Mouse (Mus musculus): Measurements from ENCODE around the gene Uprt. TPM values are rescaled to one million over a fixed set of nuclear protein-coding genes. Genes with fewer than 3 reads are reported as not detected.

The Uprt gene
- polyA plus RNA-seq (2014; fragmentation: Nextera tagmentation; extraction: Ambion mirVana) = 1.8 TPM in 2 replicates

GRCm38 (mm10) chrX:104482572-104483443 lies at the start of gene Uprt:
Gene Uprt, plus strand, starts transcription at chrX:104482818.
- Histone ChIP-seq H3K4me2 (ENCODE audit: low read depth) (peak within 1 kb of the TSS; percentile 51), H3K27me3 (ENCODE audit: control insufficient read depth, insufficient read depth, low read length) (0 out of 2 replicates have a peak, but pooled peaks cover 2% of the 10 kb centered on the region), H3K4me3 (ENCODE audit: low read depth, low read length) (peak within 1 kb of the TSS; percentile 49), H3K36me3 (ENCODE audit: control insufficient read depth, insufficient read depth, low read length) (no peaks in the 10 kb centered on the region), H3K4me1 (ENCODE audit: control insufficient read depth, insufficient read depth, low read length) (no peaks in the 10 kb centered on the region), H3K9ac (ENCODE audit: low read length) (peak within 1 kb of the TSS; percentile 50), H3K9me3 (ENCODE audit: control insufficient read depth, low read length) (no peaks in the 10 kb centered on the region), H3K27ac (ENCODE audit: low read depth, low read length) (no peak within 1 kb of the TSS)
- 24% methylated on average over 34 of the region's 34 CpGs for WGBS
- peak; percentile 67 for DNase-seq (ENCODE audit: low spot score)
- peak; percentile 94 for ATAC-seq (ENCODE audit: insufficient read depth, low FRiP score, low TSS enrichment)

DNA sequence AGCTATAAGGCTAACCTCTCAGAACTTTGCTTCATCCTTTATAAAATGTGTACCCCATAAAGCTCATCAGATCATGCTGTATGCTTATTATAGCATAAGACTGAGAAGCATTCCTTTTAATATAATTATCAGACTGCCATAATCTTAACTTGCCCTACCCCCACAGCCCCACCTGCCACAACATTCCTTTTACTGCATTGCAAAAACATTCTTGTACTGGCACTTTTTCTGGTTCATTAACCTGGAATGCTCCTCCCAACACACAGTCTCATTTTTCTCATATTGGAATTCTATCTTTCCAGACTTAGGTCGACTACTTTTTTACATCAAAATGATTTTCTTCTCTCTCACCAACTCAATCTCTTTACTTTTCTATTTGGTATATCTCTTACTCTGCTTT lies 49.2 kb upstream of the Uprt start:
- Histone ChIP-seq H3K27me3 (ENCODE audit: control insufficient read depth, insufficient read depth, low read length) (no peaks in the 10 kb centered on the region), H3K4me2 (ENCODE audit: low read depth) (no peak overlapping the region)
- WGBS = 39% methylated on average over 1 of the region's 1 CpGs

GRCm38 (mm10) chrX:104452433-104452832 lies 30.2 kb upstream of the Uprt start:
- no peak overlapping the region for H3K4me3 ChIP-seq (ENCODE audit: low read depth, low read length)
- DNase-seq (ENCODE audit: low spot score) = no peak
- H3K27ac ChIP-seq (ENCODE audit: low read depth, low read length) = no peak overlapping the region
- H3K9me3 ChIP-seq (ENCODE audit: control insufficient read depth, low read length) = no peaks in the 10 kb centered on the region
- H3K36me3 ChIP-seq (ENCODE audit: control insufficient read depth, insufficient read depth, low read length) = no peaks in the 10 kb centered on the region
- no peaks in the 10 kb centered on the region for H3K4me1 ChIP-seq (ENCODE audit: control insufficient read depth, insufficient read depth, low read length)
- no peaks in the 10 kb centered on the region for H3K27me3 ChIP-seq (ENCODE audit: control insufficient read depth, insufficient read depth, low read length)
- no peak overlapping the region for H3K4me2 ChIP-seq (ENCODE audit: low read depth)
- ATAC-seq (ENCODE audit: insufficient read depth, low FRiP score, low TSS enrichment) = no peak
- 85% methylated on average over 1 of the region's 1 CpGs for WGBS
- H3K9ac ChIP-seq (ENCODE audit: low read length) = no peak overlapping the region

More for the DNA sequence above, 49.2 kb upstream of the Uprt start:
- no peak overlapping the region for H3K27ac ChIP-seq (ENCODE audit: low read depth, low read length)
- DNase-seq (ENCODE audit: low spot score) (no peak), ATAC-seq (ENCODE audit: insufficient read depth, low FRiP score, low TSS enrichment) (no peak)
- no peaks in the 10 kb centered on the region for H3K4me1 ChIP-seq (ENCODE audit: control insufficient read depth, insufficient read depth, low read length)
- no peak overlapping the region for H3K9ac ChIP-seq (ENCODE audit: low read length)
- H3K9me3 ChIP-seq (ENCODE audit: control insufficient read depth, low read length) = no peaks in the 10 kb centered on the region
- no peak overlapping the region for H3K4me3 ChIP-seq (ENCODE audit: low read depth, low read length)
- no peaks in the 10 kb centered on the region for H3K36me3 ChIP-seq (ENCODE audit: control insufficient read depth, insufficient read depth, low read length)

GRCm38 (mm10) chrX:104461755-104462154 lies 20.9 kb upstream of the Uprt start:
- no peak for DNase-seq (ENCODE audit: low spot score)
- no peak for ATAC-seq (ENCODE audit: insufficient read depth, low FRiP score, low TSS enrichment)
- H3K9ac ChIP-seq (ENCODE audit: low read length) = no peak overlapping the region
- no peak overlapping the region for H3K4me2 ChIP-seq (ENCODE audit: low read depth)
- WGBS = 39% methylated on average over 2 of the region's 2 CpGs
- no peaks in the 10 kb centered on the region for H3K27me3 ChIP-seq (ENCODE audit: control insufficient read depth, insufficient read depth, low read length)
- no peak overlapping the region for H3K4me3 ChIP-seq (ENCODE audit: low read depth, low read length)
- H3K9me3 ChIP-seq (ENCODE audit: control insufficient read depth, low read length) = no peaks in the 10 kb centered on the region
- no peak overlapping the region for H3K27ac ChIP-seq (ENCODE audit: low read depth, low read length)
- H3K4me1 ChIP-seq (ENCODE audit: control insufficient read depth, insufficient read depth, low read length) = no peaks in the 10 kb centered on the region
- no peaks in the 10 kb centered on the region for H3K36me3 ChIP-seq (ENCODE audit: control insufficient read depth, insufficient read depth, low read length)

DNA sequence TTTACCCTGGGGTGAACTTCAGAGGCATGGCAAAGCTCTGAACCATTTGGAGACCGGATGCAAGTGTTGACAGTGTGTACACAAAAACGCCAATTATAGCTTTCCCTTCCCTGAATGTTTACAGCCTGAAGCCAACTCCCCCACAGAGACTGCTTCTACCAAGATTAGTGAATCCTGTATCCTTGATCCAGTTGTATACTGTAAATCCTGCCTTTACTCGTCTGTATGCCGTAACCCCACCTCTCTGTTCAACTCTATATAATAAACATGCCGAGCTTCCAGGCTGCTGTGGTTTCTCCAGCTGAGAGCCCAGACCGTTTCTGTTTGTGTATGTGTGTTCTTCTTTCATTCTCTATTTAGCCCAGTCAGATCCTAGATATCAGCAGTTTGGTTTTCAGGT lies 18.2 kb upstream of the Uprt start:
- no peak overlapping the region for H3K27ac ChIP-seq (ENCODE audit: low read depth, low read length)
- no peak overlapping the region for H3K4me3 ChIP-seq (ENCODE audit: low read depth, low read length)
- no peaks in the 10 kb centered on the region for H3K4me1 ChIP-seq (ENCODE audit: control insufficient read depth, insufficient read depth, low read length)
- no peak for DNase-seq (ENCODE audit: low spot score)
- no peaks in the 10 kb centered on the region for H3K36me3 ChIP-seq (ENCODE audit: control insufficient read depth, insufficient read depth, low read length)
- 78% methylated on average over 6 of the region's 6 CpGs for WGBS
- H3K9ac ChIP-seq (ENCODE audit: low read length) = no peak overlapping the region
- ATAC-seq (ENCODE audit: insufficient read depth, low FRiP score, low TSS enrichment) = no peak
- H3K4me2 ChIP-seq (ENCODE audit: low read depth) = no peak overlapping the region
- H3K9me3 ChIP-seq (ENCODE audit: control insufficient read depth, low read length) = no peaks in the 10 kb centered on the region
- H3K27me3 ChIP-seq (ENCODE audit: control insufficient read depth, insufficient read depth, low read length) = no peaks in the 10 kb centered on the region

GRCm38 (mm10) chrX:104478041-104478440 lies 4.6 kb upstream of the Uprt start:
- Histone ChIP-seq H3K27me3 (ENCODE audit: control insufficient read depth, insufficient read depth, low read length) (0 out of 2 replicates have a peak, but pooled peaks cover 2% of the 10 kb centered on the region), H3K36me3 (ENCODE audit: control insufficient read depth, insufficient read depth, low read length) (no peaks in the 10 kb centered on the region), H3K9ac (ENCODE audit: low read length) (no peak overlapping the region), H3K4me2 (ENCODE audit: low read depth) (no peak overlapping the region), H3K4me1 (ENCODE audit: control insufficient read depth, insufficient read depth, low read length) (no peaks in the 10 kb centered on the region), H3K9me3 (ENCODE audit: control insufficient read depth, low read length) (no peaks in the 10 kb centered on the region), H3K4me3 (ENCODE audit: low read depth, low read length) (no peak overlapping the region), H3K27ac (ENCODE audit: low read depth, low read length) (no peak overlapping the region)
- 24% methylated on average over 2 of the region's 2 CpGs for WGBS
- DNase-seq (ENCODE audit: low spot score) (no peak), ATAC-seq (ENCODE audit: insufficient read depth, low FRiP score, low TSS enrichment) (no peak)

GRCm38 (mm10) chrX:104483444-104483808 lies 808 bp downstream of the Uprt start:
- Histone ChIP-seq H3K27me3 (ENCODE audit: control insufficient read depth, insufficient read depth, low read length) (0 out of 2 replicates have a peak, but pooled peaks cover 2% of the 10 kb centered on the region), H3K4me2 (ENCODE audit: low read depth) (peak overlapping the region; percentile 51), H3K9me3 (ENCODE audit: control insufficient read depth, low read length) (no peaks in the 10 kb centered on the region), H3K9ac (ENCODE audit: low read length) (peak overlapping the region; percentile 50), H3K36me3 (ENCODE audit: control insufficient read depth, insufficient read depth, low read length) (no peaks in the 10 kb centered on the region), H3K4me3 (ENCODE audit: low read depth, low read length) (peak overlapping the region; percentile 49), H3K27ac (ENCODE audit: low read depth, low read length) (no peak overlapping the region), H3K4me1 (ENCODE audit: control insufficient read depth, insufficient read depth, low read length) (no peaks in the 10 kb centered on the region)
- WGBS = 28% methylated on average over 6 of the region's 6 CpGs
- DNase-seq (ENCODE audit: low spot score) = peak; percentile 24
- ATAC-seq (ENCODE audit: insufficient read depth, low FRiP score, low TSS enrichment) = peak; percentile 60; the same call in 1 of the 2 replicates

- Histone ChIP-seq H3K36me3 (ENCODE audit: control insufficient read depth, insufficient read depth, low read length) (no peaks in the 10 kb centered on the region), H3K27me3 (ENCODE audit: control insufficient read depth, insufficient read depth, low read length) (0 out of 2 replicates have a peak, but pooled peaks cover 2% of the 10 kb centered on the region), H3K9ac (ENCODE audit: low read length) (no peak overlapping the region), H3K4me3 (ENCODE audit: low read depth, low read length) (no peak overlapping the region), H3K4me2 (ENCODE audit: low read depth) (no peak overlapping the region), H3K27ac (ENCODE audit: low read depth, low read length) (no peak overlapping the region), H3K9me3 (ENCODE audit: control insufficient read depth, low read length) (no peaks in the 10 kb centered on the region), H3K4me1 (ENCODE audit: control insufficient read depth, insufficient read depth, low read length) (no peaks in the 10 kb centered on the region)
- no peak for ATAC-seq (ENCODE audit: insufficient read depth, low FRiP score, low TSS enrichment)
- no peak for DNase-seq (ENCODE audit: low spot score)
- WGBS = 94% methylated on average over 2 of the region's 2 CpGs
Observed at GRCm38 (mm10) chrX:104485596-104485995, 3.0 kb downstream of the Uprt start.

GRCm38 (mm10) chrX:104488036-104488435 lies 5.4 kb downstream of the Uprt start:
- Histone ChIP-seq H3K9me3 (ENCODE audit: control insufficient read depth, low read length) (no peaks in the 10 kb centered on the region), H3K4me3 (ENCODE audit: low read depth, low read length) (no peak overlapping the region), H3K27me3 (ENCODE audit: control insufficient read depth, insufficient read depth, low read length) (no peaks in the 10 kb centered on the region), H3K9ac (ENCODE audit: low read length) (no peak overlapping the region), H3K4me2 (ENCODE audit: low read depth) (no peak overlapping the region), H3K4me1 (ENCODE audit: control insufficient read depth, insufficient read depth, low read length) (no peaks in the 10 kb centered on the region), H3K36me3 (ENCODE audit: control insufficient read depth, insufficient read depth, low read length) (no peaks in the 10 kb centered on the region), H3K27ac (ENCODE audit: low read depth, low read length) (no peak overlapping the region)
- ATAC-seq (ENCODE audit: insufficient read depth, low FRiP score, low TSS enrichment) = no peak
- no peak for DNase-seq (ENCODE audit: low spot score)
- WGBS = 72% methylated on average over 3 of the region's 3 CpGs

Data from neural tube, embryonic 11.5 days (tissue).